Mouse (Mus musculus): ENCODE data around the gene Gstt1. TPM values are rescaled to one million over a fixed set of nuclear protein-coding genes. Genes with fewer than 3 reads are reported as not detected.

Gene Gstt1
- not detected in 2 replicates for polyA plus RNA-seq (2012)

DNA sequence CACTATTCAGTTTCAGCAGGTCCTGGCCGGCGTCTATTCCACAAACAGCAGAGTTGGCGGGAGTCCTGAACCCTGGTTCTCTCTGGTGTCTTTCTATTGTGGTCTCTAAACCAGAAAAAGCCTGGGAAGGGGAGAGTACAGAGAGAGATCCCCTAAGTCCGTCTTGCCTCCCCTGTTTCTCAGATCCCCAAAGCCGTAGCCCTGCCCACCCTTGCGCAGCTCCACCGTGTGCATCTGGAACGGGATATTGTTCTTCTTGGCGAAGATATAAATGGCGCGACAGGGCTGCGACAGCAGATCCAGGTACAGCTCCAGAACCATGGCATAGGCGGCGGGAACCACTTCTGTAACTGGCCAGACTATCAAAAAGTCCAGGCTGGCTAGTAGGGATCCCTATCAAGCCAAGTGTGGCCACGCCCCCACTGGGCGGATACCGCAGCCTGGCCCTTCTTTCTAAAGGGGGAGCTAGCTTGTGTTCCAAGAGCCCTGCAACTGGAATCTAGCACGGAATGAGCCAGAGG is at the start of gene Gstt1:
Gene Gstt1 (minus strand): TSS at position 409 of the 521 bp plus-strand sequence.
- no peak for TF ChIP-seq GATA1 (IDR thresholded peaks at IDR 0.05; ENCODE audit: low read length)

DNA sequence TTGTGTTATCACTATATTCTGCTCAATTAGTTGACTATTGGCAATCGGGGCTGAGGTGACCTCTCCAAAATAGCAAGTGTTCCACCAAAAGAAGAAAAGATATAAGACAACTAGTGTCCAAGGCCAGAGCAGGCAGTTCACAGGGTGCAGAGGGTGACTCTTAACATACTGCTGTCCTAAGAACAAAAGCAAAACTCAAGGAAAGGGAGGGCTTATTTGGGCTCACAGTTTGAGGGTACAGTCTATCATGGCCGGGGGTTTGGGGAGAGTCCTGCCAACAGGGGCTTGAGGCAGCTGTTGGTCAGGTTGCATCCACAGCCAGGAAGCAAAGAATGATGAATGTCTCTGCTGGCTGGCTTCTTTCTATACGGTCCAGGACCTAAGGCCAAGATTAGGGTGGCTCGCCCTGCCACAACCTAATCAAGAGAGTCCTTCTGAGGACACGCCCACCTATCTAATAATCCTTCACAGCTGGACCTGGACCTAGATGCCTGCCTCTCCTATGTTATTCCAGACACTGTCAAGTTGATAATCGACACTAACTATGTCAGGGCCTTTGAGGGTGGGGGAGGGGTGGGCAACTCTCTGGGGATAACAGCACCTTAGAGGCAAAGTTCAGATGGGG is 47.0 kb upstream of the Gstt1 start:
- TF ChIP-seq GATA1 (IDR thresholded peaks at IDR 0.05; ENCODE audit: low read length) = no peak

DNA sequence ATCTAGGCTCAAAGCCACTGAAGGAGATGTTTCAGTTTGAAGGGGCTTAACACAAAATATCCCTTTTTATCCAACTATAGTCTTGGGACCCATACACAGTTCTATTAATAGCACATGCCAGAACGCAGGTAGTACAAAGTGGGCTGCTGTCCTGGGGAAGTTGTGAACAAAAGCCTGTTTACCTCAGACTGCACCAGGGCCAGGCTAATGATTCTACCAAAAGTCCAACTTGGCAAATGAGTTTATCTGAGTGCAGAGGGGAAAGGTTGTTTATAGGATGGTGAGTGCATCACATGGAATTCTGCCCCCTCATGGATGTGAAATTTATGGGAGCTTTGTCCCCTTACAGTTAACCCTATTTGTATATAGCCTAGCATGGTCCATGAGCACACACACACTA is 46.4 kb upstream of the Gstt1 start:
- no peak for TF ChIP-seq GATA1 (IDR thresholded peaks at IDR 0.05; ENCODE audit: low read length)

- no peak for TF ChIP-seq GATA1 (IDR thresholded peaks at IDR 0.05; ENCODE audit: low read length)
These were observed 40.7 kb upstream of the Gstt1 start for GRCm38 (mm10) chr10:75839092-75839491.

DNA sequence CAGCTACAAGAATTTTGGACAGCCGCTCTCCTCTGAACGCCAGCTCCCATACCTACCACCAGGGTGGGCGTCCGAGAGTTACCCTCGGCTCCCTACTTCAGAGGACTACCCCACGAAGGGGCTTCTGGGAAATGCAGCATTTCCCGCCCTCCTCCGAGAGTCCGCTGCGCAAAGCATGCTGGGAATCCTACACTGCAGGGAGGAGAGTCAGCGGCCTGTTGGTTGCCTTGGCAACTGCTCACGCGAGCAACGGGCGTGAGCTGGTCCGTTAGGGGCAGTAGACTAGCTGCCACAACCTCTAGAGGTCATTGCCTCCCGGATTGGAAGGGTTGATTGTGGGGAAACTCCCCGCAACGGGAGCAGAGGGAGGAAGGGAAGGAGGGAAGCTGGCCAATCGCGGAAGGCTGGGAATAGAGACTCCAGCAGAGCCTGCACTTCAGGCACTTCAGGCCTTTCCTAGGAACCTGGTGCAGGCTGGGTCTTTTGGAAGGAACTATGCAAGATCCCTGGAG is 38.9 kb upstream of the Gstt1 start, which contains the start of gene Gstt2:
Gene Gstt2 (minus strand): TSS at position 177 of the 512 bp plus-strand sequence.
- TF ChIP-seq GATA1 (IDR thresholded peaks at IDR 0.05; ENCODE audit: low read length) = no peak

- no peak for TF ChIP-seq GATA1 (IDR thresholded peaks at IDR 0.05; ENCODE audit: low read length)
These were observed 37.6 kb upstream of the Gstt1 start for GRCm38 (mm10) chr10:75835761-75836531.

GRCm38 (mm10) chr10:75835307-75835706 is 36.9 kb upstream of the Gstt1 start:
- no peak for TF ChIP-seq GATA1 (IDR thresholded peaks at IDR 0.05; ENCODE audit: low read length)

GRCm38 (mm10) chr10:75834721-75835120 is 36.3 kb upstream of the Gstt1 start:
- no peak for TF ChIP-seq GATA1 (IDR thresholded peaks at IDR 0.05; ENCODE audit: low read length)

- TF ChIP-seq GATA1 (IDR thresholded peaks at IDR 0.05; ENCODE audit: low read length) = no peak
These were observed 35.9 kb upstream of the Gstt1 start for GRCm38 (mm10) chr10:75834250-75834649.

GRCm38 (mm10) chr10:75833456-75834080 is 35.2 kb upstream of the Gstt1 start:
- no peak for TF ChIP-seq GATA1 (IDR thresholded peaks at IDR 0.05; ENCODE audit: low read length)

DNA sequence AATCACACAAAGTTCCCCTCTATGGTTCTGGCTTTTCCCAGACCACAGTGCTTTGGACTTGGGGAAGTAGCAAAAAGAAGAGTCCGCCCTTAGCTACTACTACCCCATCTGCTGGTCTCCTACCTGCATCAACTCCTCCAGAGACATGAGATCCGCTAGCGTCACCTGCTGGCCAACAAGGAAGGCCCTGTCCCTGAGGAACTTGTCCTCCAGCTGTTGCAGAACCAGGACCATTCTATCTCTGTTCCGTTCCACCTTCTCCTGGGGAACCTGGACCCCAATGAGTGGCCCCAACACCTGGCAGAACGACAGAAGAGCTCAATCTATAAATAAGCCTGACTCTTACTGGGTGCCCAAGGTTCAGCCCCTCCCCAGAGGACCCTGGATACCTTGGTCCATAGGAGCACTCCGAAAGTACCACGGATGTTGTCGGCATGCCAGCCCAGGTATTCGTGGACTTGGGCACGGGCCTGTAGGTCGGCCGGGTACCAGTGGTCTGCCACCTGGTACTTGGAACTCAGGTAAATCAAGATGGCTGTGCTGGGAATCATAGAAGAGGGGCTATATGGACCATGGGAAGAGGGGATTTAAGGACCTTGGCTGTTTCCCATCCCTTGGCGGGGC is 34.0 kb upstream of the Gstt1 start:
- TF ChIP-seq GATA1 (IDR thresholded peaks at IDR 0.05; ENCODE audit: low read length) = no peak

DNA sequence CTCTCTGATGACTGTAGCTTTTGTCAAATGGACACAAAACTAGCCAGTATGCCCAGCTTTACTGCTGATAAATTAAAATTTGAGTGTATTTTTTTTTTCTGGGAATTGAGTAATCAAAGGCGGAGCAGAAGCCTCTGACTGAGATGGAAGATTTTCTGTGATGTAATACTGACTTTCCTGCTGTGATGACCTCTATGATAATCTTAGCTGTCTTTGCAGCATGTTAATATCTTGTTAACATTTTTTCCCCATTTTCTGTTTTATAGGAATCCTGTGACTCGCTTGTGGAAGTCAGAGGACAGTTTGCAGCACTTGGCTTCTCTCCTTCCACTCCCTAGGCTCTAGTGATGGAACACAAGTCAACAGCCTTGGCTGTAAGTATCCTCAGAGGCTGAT is 31.9 kb upstream of the Gstt1 start:
- no peak for TF ChIP-seq GATA1 (IDR thresholded peaks at IDR 0.05; ENCODE audit: low read length)

- no peak for TF ChIP-seq GATA1 (IDR thresholded peaks at IDR 0.05; ENCODE audit: low read length)
These were observed 31.3 kb upstream of the Gstt1 start for GRCm38 (mm10) chr10:75829529-75830274.

GRCm38 (mm10) chr10:75828500-75828931 is 30.1 kb upstream of the Gstt1 start:
- no peak for TF ChIP-seq GATA1 (IDR thresholded peaks at IDR 0.05; ENCODE audit: low read length)

Data from G1E-ER4 (cell line).